Mouse (Mus musculus) embryonic facial prominence, embryonic 10.5 days (tissue): Measurements from ENCODE around the gene Tenm3. TPM values are rescaled to one million over a fixed set of nuclear protein-coding genes. Genes with fewer than 3 reads are reported as not detected.

Experiments
- DNase-seq: peaks from one replicate; pipeline ENCODE4 v3.0.0-alpha.2; 2017; ENCODE audit warnings: low spot score
- H3K27ac ChIP-seq: fragments of 300-500 bp; sonication (generic); replicated peaks from 2 replicates; pipeline ENCODE4 v1.5.1; 2016; ENCODE audit warnings: mild to moderate bottlenecking
- H3K27me3 ChIP-seq: fragments of 300-500 bp; sonication (generic); replicated peaks from 2 replicates; pipeline ENCODE4 v1.6.1; 2016; ENCODE audit warnings: low read depth, mild to moderate bottlenecking; ENCODE audit not compliant: poor library complexity, severe bottlenecking
- H3K36me3 ChIP-seq: fragments of 300-500 bp; sonication (generic); replicated peaks from 2 replicates; pipeline ENCODE4 v1.6.1; 2016; ENCODE audit warnings: mild to moderate bottlenecking, moderate library complexity
- H3K4me1 ChIP-seq: fragments of 300-500 bp; sonication (generic); 2 replicates; pipeline ENCODE4 v1.6.1; 2016
- H3K4me3 ChIP-seq: fragments of 300-500 bp; sonication (generic); 2 replicates; pipeline ENCODE4 v1.5.1; 2016; ENCODE audit warnings: mild to moderate bottlenecking, moderate library complexity
- H3K9me3 ChIP-seq: fragments of 300-500 bp; sonication (generic); 2 replicates; pipeline ENCODE4 v1.6.1; 2016; ENCODE audit warnings: mild to moderate bottlenecking
- WGBS: fragments of 180-500 bp; shearing (Covaris S2); methylation state at CpG from one replicate; pipeline ENCODE4 v1.1.7; 2016; 5-methylcytosine and 5-hydroxymethylcytosine counted together
- polyA plus RNA-seq: library from polyadenylated mRNA; unstranded; fragments of >200 nt; fragmentation: Nextera tagmentation; extraction: Ambion mirVana; gene quantifications from 2 replicates; pipeline ENCODE4 v1.2.1, GENCODE M21; 2016

Gene Tenm3
- polyA plus RNA-seq, 1 experiment from 2014 or later, result 44.0 TPM

DNA sequence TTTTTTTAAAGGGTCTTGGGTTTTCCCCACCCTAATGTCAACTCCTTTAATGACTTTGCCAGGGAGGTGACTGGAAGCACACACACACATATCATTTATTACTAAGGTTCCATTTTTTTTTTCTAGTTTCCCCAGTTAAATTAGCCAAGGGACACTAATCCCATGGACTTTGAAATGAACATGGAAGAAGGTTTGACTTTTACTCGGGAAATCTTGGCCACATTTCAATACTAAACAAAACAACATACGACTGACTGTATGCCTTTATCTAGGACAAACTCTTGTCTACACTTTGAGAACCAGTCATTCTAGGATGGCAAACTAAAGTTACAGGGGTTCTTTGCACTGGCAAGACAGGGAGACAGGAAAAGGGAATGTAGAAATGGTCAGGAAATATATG, 170.3 kb downstream of the Tenm3 start:
- no peak for DNase-seq
- Histone ChIP-seq H3K27me3 (no peaks in the 10 kb centered on the region), H3K27ac (no peak overlapping the region), H3K36me3 (peaks cover 18% of the 10 kb centered on the region), H3K4me3 (no peak overlapping the region), H3K9me3 (no peaks in the 10 kb centered on the region), H3K4me1 (peaks cover 24% of the 10 kb centered on the region; the same call in 1 of the 2 replicates)
- WGBS, result 92% methylated on average over 2 of the region's 2 CpGs

DNA sequence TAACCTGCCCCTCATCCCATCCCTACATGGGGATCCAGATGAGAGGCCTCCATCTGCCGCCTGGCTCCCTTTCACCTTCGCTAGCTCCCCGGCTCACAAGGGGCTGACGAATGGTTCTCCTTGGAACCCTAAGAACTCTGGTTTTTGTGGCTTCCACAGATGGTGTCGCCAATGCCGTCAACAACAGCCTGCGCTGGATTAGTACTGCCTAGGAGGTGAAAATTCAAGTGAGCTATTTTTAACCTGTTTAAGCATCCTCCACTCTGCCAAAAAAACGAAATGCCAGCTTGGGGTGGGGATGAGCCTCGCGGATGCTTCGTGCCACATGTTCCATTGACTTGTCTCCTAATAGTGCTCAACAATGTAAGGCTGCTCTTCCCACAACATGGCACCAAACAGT, 171.3 kb downstream of the Tenm3 start:
- Histone ChIP-seq H3K36me3 (peaks cover 18% of the 10 kb centered on the region), H3K4me3 (no peak overlapping the region), H3K27me3 (no peaks in the 10 kb centered on the region), H3K27ac (no peak overlapping the region), H3K4me1 (peaks cover 24% of the 10 kb centered on the region; the same call in 1 of the 2 replicates), H3K9me3 (no peaks in the 10 kb centered on the region)
- no peak for DNase-seq
- WGBS, result 95% methylated on average over 11 of the region's 11 CpGs

DNA sequence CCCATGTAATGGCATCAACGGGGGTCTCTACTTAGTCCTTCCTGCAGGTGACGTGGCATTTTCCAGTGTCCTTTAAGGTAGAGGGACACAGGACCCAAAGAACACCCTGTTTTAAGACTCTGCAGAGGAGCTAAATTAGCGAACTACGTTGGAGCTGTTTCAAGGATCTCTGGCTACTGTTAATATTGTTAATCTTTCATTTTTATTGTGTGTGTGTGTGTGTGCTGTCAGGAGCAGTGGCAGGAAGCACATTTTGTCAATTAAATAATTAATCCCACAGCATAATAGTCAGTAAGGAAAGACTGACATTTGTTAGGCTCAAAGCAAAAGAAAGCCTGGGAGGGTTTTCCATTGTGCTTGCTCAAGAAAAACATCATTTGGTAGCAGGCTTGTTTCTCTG, 172.4 kb downstream of the Tenm3 start:
- WGBS, result 82% methylated on average over 4 of the region's 4 CpGs
- no peak for DNase-seq
- H3K36me3 ChIP-seq, result peaks cover 18% of the 10 kb centered on the region
- no peak overlapping the region for H3K27ac ChIP-seq
- no peaks in the 10 kb centered on the region for H3K9me3 ChIP-seq
- H3K27me3 ChIP-seq, result no peaks in the 10 kb centered on the region
- H3K4me1 ChIP-seq, result peaks cover 24% of the 10 kb centered on the region; the same call in 1 of the 2 replicates
- no peak overlapping the region for H3K4me3 ChIP-seq

DNA sequence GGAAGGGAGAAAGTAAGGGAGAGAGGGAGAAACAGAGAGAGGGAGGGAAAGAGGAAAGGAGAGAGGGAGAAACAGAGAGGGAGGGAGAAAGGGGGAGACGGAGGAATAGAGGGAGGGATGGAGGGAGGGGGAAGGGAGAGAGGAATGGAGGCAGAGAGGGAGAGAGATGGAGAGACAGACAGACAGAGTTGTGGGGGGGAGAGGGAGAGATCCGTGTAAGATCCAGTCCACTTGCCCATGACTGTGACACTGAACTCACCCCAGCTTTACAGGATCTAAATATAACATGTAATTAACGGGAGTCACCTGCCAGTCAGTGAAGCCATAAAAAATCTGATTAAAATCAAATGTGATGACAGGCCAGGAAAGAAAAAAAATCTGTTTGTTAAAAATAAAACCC, 172.9 kb downstream of the Tenm3 start:
- Histone ChIP-seq H3K9me3 (no peaks in the 10 kb centered on the region), H3K36me3 (peaks cover 18% of the 10 kb centered on the region), H3K27me3 (no peaks in the 10 kb centered on the region), H3K4me1 (peaks cover 22% of the 10 kb centered on the region; the same call in 1 of the 2 replicates), H3K27ac (no peak overlapping the region), H3K4me3 (no peak overlapping the region)
- no peak for DNase-seq
- WGBS, result 59% methylated on average over 3 of the region's 3 CpGs

DNA sequence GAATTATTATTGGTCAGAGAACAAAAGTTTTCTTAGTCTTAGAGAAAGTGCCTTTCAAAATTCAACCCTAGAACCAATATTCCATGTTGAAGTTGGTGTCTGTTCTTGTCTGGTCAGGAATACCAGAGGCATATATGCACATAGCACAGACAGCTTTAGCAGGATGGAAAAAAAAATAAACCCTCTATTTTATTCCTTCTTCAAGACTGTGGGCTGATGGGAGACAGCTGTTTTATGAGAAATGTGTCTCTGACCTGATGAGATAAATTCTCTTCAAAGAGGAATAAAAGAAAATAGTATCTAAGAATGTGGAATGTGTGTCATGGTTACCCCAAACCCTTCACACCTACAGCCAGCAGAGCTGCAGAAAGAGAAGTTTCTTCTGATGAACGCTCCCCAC, 173.4 kb downstream of the Tenm3 start:
- Histone ChIP-seq H3K4me1 (peaks cover 19% of the 10 kb centered on the region; the same call in 1 of the 2 replicates), H3K36me3 (peaks cover 18% of the 10 kb centered on the region), H3K4me3 (no peak overlapping the region), H3K27ac (no peak overlapping the region), H3K9me3 (no peaks in the 10 kb centered on the region), H3K27me3 (no peaks in the 10 kb centered on the region)
- DNase-seq, result no peak
- WGBS, result 79% methylated on average over 1 of the region's 1 CpGs

DNA sequence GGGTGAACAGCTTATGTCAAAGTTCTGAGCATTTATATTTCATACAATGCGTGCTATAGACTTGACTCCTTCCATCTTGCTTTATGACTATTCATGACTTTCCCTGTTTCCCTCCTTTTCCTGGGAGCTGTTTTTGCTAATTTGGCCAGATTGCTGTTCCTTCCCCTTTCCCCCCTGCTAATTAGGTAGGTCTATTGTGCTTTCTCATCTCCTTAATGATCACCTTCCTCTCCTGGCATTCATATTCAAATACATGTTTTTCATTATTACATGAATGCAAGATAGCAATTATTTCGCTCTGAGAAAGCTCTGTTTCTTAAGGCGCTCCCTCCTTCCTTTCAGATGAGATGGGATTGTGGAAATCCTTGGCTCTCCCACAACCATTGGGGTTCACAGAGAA, 178.6 kb downstream of the Tenm3 start:
- 93% methylated on average over 3 of the region's 3 CpGs for WGBS
- no peak overlapping the region for H3K27ac ChIP-seq
- peaks cover 12% of the 10 kb centered on the region; the same call in 1 of the 2 replicates for H3K36me3 ChIP-seq
- H3K9me3 ChIP-seq, result no peaks in the 10 kb centered on the region
- H3K4me1 ChIP-seq, result no peaks in the 10 kb centered on the region
- no peak for DNase-seq
- no peaks in the 10 kb centered on the region for H3K27me3 ChIP-seq
- no peak overlapping the region for H3K4me3 ChIP-seq

DNA sequence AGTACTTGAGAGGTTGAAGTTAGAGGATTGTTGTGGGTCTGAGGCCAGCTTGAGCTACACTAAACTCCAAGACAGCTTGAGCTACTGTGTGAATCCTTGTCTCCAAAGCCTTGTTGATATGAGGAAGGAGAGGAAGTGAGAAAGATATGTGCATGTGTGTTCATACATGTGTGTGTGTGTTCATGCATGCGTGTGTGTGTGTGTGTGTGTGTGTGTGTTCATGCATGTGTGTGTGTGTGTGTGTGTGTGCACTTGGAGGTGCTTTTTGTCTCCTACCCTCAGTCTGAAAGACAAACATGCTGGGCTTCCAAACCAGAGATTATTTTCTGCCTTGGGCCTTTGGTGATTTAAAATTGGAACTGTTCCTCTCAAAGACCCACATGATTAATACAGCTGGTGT, 184.5 kb downstream of the Tenm3 start:
- Histone ChIP-seq H3K9me3 (no peaks in the 10 kb centered on the region), H3K27ac (no peak overlapping the region)

DNA sequence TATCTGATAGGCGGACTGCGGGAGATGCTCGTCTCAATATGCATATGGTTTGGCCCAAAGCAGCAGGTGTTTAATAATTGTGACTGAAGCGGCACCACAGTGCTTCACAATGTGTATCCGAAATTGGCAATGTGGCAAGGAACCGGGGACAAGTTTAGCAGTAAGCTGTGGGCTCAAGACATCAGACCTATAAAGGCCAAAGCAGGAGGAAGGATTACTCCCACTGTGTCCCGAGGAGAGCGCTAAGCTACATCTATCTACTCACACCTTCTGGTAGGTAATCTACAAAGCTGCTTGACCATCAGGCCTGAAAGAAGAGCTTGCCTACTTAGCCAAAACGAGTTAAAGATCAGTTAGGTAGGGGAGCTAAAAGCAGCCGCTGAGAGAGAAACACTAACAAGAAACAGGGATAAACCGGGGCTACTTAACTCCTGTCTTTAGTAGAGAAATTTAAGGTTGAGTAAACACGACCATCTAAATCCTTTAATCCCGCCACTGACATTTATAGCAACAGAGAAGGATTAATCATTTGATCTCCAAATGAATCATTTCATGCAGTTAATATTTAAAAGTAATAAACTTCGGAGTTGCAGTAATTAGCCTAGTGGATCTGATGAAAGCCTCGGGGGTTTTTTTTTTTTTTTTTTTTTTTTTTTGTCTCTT, 188.2 kb downstream of the Tenm3 start:
- Histone ChIP-seq H3K27me3 (no peaks in the 10 kb centered on the region), H3K27ac (no peak overlapping the region), H3K4me3 (no peak overlapping the region), H3K9me3 (no peaks in the 10 kb centered on the region), H3K36me3 (peaks cover 4% of the 10 kb centered on the region), H3K4me1 (no peaks in the 10 kb centered on the region)
- DNase-seq, result no peak
- WGBS, result 59% methylated on average over 15 of the region's 15 CpGs

More for the DNA sequence above, 184.5 kb downstream of the Tenm3 start:
- Histone ChIP-seq H3K4me3 (no peak overlapping the region), H3K4me1 (no peaks in the 10 kb centered on the region), H3K27me3 (no peaks in the 10 kb centered on the region), H3K36me3 (peaks cover 11% of the 10 kb centered on the region)
- DNase-seq, result no peak
- WGBS, result 93% methylated on average over 1 of the region's 1 CpGs

DNA sequence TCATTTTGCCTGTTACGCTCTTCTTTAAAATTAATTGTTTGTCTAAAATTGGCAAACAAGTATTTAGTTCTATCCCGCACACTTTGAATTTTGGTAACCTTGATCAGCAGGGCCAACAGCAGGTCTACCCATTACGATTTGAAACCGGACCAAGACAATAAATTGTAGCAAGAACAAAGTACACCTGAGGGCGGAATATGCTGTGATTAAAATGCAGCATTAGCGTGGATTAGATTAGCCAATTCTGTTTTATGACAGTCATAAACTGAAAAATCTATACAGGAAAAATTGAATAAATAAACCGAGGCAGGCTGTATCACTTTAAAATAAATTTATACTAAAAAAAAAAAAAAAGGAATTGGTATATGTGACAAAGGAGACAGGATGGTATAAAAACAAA, 193.9 kb downstream of the Tenm3 start:
- no peaks in the 10 kb centered on the region for H3K36me3 ChIP-seq
- H3K4me1 ChIP-seq, result peaks cover 25% of the 10 kb centered on the region
- 92% methylated on average over 7 of the region's 7 CpGs for WGBS
- no peaks in the 10 kb centered on the region for H3K9me3 ChIP-seq
- H3K27me3 ChIP-seq, result no peaks in the 10 kb centered on the region
- DNase-seq, result no peak
- H3K4me3 ChIP-seq, result no peak overlapping the region
- H3K27ac ChIP-seq, result no peak overlapping the region

DNA sequence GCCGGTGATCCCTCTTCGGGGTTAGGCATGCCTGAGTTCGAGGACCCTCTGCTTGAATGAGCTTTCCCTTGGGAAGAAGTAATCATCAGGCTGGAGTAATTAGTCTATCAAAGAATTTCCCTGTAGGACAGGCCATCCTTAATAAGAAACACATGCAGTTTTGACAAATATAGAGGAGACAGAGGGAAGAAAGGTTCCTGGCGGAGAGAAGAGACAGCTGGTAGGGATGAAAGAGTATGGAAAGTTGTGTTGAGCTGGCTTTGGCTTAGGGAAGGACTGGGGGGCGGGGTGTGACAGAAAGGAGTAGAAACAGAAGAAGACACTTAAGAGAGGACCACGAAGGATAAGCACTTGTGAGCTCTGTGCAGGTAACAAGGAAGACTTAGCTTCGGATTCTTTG, 194.3 kb downstream of the Tenm3 start:
- WGBS, result 46% methylated on average over 7 of the region's 7 CpGs
- no peak overlapping the region for H3K4me3 ChIP-seq
- peak; percentile 19 for DNase-seq
- no peaks in the 10 kb centered on the region for H3K27me3 ChIP-seq
- H3K4me1 ChIP-seq, result peaks cover 25% of the 10 kb centered on the region
- no peaks in the 10 kb centered on the region for H3K9me3 ChIP-seq
- H3K27ac ChIP-seq, result no peak overlapping the region
- no peaks in the 10 kb centered on the region for H3K36me3 ChIP-seq

DNA sequence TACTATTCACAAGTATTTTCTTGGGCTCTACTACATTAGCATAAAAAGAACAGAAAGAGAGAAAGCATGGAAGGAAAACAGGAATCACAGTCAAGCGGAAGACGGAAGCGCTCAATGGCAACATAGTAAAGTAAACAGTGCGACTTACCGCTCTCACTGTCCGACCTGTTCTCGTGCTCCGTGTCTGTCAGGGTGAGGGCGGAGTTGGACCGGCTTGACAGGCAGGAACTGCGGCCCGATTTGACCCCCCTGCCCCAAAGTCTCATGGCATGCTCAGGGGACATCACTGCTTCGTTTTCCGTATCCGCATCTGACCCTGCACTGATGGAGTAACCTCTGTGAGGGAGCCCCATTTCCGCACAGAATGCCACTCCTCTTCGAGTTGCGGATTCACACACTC, 197.6 kb downstream of the Tenm3 start:
- peaks cover 31% of the 10 kb centered on the region for H3K4me1 ChIP-seq
- H3K9me3 ChIP-seq, result no peaks in the 10 kb centered on the region
- H3K4me3 ChIP-seq, result peak overlapping the region; percentile 44
- no peaks in the 10 kb centered on the region for H3K36me3 ChIP-seq
- peak overlapping the region; percentile 44; the same call in 1 of the 2 replicates for H3K27ac ChIP-seq
- 51% methylated on average over 18 of the region's 18 CpGs for WGBS
- peak; percentile 23 for DNase-seq
- no peaks in the 10 kb centered on the region for H3K27me3 ChIP-seq

DNA sequence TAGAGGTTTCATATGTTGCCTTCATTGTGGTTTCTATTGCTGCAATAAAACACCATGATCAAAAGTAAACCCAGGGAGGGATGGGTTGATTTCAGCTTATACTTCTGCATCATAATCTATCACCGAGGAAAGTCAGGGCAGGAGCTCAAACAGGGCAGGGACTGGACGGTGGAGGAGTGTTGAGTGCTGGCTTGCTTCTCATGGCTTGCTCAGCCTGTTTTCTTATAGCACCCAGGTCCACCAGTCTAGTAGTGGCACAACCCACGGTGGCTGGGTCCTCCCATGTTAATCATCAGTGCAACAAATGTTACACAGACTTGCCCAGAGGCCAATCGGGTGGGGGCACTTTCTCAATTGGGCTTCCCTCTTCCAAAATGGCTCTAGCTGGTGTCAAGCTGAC, 205.6 kb downstream of the Tenm3 start:
- H3K4me3 ChIP-seq, result no peak overlapping the region
- no peak overlapping the region for H3K27ac ChIP-seq
- peaks cover 15% of the 10 kb centered on the region for H3K4me1 ChIP-seq
- no peaks in the 10 kb centered on the region for H3K27me3 ChIP-seq
- DNase-seq, result no peak
- H3K36me3 ChIP-seq, result no peaks in the 10 kb centered on the region
- 81% methylated on average over 4 of the region's 4 CpGs for WGBS
- H3K9me3 ChIP-seq, result no peaks in the 10 kb centered on the region

DNA sequence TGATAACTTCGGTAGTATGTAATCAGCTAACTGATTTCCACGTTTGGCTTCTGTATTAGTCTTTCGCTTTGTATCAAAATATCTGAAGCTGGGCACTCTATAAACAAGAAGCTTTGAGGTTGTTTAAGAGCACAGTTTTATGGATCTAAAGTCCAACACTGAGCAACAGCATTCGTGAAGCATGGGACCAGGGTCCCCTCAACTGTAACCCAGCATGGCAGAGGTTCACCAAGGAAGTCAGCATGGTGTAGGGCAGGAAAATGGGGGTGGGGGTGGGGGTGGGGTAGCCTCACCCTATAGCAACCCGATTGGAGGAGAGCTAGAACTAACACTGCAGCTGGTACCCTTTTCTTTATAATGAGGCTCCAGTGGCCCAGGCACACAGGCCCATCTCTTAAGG, 206.8 kb downstream of the Tenm3 start:
- peaks cover 14% of the 10 kb centered on the region for H3K4me1 ChIP-seq
- WGBS, result 85% methylated on average over 5 of the region's 5 CpGs

More for the DNA sequence above, 206.8 kb downstream of the Tenm3 start:
- H3K27me3 ChIP-seq, result no peaks in the 10 kb centered on the region
- no peaks in the 10 kb centered on the region for H3K9me3 ChIP-seq
- DNase-seq, result no peak
- no peak overlapping the region for H3K4me3 ChIP-seq
- H3K27ac ChIP-seq, result no peak overlapping the region; the same call in 1 of the 2 replicates
- H3K36me3 ChIP-seq, result no peaks in the 10 kb centered on the region
